Mouse (Mus musculus) testis, adult 2 months (tissue): ENCODE measurements around the gene Enpp6.

Experiments used
- CTCF ChIP-seq: fragments of 200-500 bp; IDR thresholded peaks from 2 replicates; pipeline ENCODE4 v1.5.1; 2012; ENCODE audit warnings: low read depth, mild to moderate bottlenecking, inconsistent platforms, low read length, moderate library complexity; ENCODE audit not compliant: control insufficient read depth, insufficient read depth, insufficient replicate concordance
- POLR2A ChIP-seq: fragments of 200-500 bp; IDR thresholded peaks from 2 replicates; pipeline ENCODE4 v1.6.1; 2012; ENCODE audit warnings: low read depth, mild to moderate bottlenecking, inconsistent platforms, low read length, moderate library complexity; ENCODE audit not compliant: control insufficient read depth

GRCm38 (mm10) chr8:47058526-47058925, 71.8 kb downstream of the Enpp6 start:
- TF ChIP-seq CTCF = no peak
- no peak for TF ChIP-seq POLR2A
